Comparison of ENCODE assay signal across 17 mouse cellular contexts in genomic region chr5:136782600-136782999, GRCm38 (mm10).
DNase-seq lines count a peak whose midpoint lies in the region; ATAC-seq and TF ChIP-seq lines count a peak whose summit lies in the region.
"Had no signal": no experiment of that assay in that cellular context is flagged by ENCODE, and none has a peak within 500 bp of the region (broad histone marks: within the 10 kb centered on the region; RNA-seq: fewer than 3 reads in every experiment).

No protein-coding gene starts in this region.

- H3K9me3 ChIP-seq in heart, embryonic 13.5 days, result 0 out of 2 replicates have a peak, but pooled peaks cover 3% of the 10 kb centered on the region
- H3K9me3 ChIP-seq in kidney, embryonic 16.5 days (ENCODE audit: low read length), result no peaks in the 10 kb centered on the region
- no peaks in the 10 kb centered on the region for H3K9me3 ChIP-seq in hindbrain, postnatal 0 days (ENCODE audit: low read length)
- H3K9me3 ChIP-seq in liver, embryonic 11.5 days (ENCODE audit: control insufficient read depth, low read length), result no peaks in the 10 kb centered on the region
- H3K9me3 ChIP-seq: embryonic facial prominence, embryonic 15.5 days; forebrain, embryonic 15.5 days; liver, embryonic 13.5 days had no signal

- no peak for DNase-seq in heart, adult 18-20 months
- DNase-seq in kidney, postnatal 36 days, result no peak
- DNase-seq in R1 (ENCODE audit: low read depth, low spot score), result peak; percentile 69
- peak; percentile 23 for DNase-seq in hindbrain, postnatal 0 days (ENCODE audit: low spot score)
- DNase-seq in left cerebral cortex, adult 2 months (ENCODE audit: extremely low spot score in 1 of 2, low spot score in 2 of 2), result no peak
- DNase-seq in liver, embryonic 11.5 days (ENCODE audit: low spot score), result no peak
- DNase-seq: cerebellum, adult 11 months; gastrocnemius, postnatal 10 days; liver, embryonic 13.5 days; right cerebral cortex, postnatal 25 days had no signal

- H3K27ac ChIP-seq in heart, embryonic 13.5 days (replicated peaks), result no peak overlapping the region
- H3K27ac ChIP-seq in kidney, embryonic 16.5 days (ENCODE audit: low read length), result no peak overlapping the region
- no peak overlapping the region for H3K27ac ChIP-seq in hindbrain, postnatal 0 days
- no peak overlapping the region for H3K27ac ChIP-seq in left cerebral cortex, adult 2 months
- no peak overlapping the region for H3K27ac ChIP-seq in liver, embryonic 11.5 days (ENCODE audit: low read depth, low read length)
- H3K27ac ChIP-seq: embryonic facial prominence, embryonic 15.5 days; forebrain, embryonic 15.5 days; kidney, postnatal 0 days; liver, embryonic 13.5 days; macrophage had no signal

- H3K36me3 ChIP-seq in heart, embryonic 13.5 days, result no peaks in the 10 kb centered on the region
- no peaks in the 10 kb centered on the region for H3K36me3 ChIP-seq in kidney, embryonic 16.5 days (ENCODE audit: insufficient read depth, low read length)
- H3K36me3 ChIP-seq in hindbrain, postnatal 0 days (ENCODE audit: insufficient read depth, low read length), result no peaks in the 10 kb centered on the region
- H3K36me3 ChIP-seq in liver, embryonic 11.5 days (ENCODE audit: control insufficient read depth, insufficient read depth, low read length), result no peaks in the 10 kb centered on the region
- H3K36me3 ChIP-seq: embryonic facial prominence, embryonic 15.5 days; forebrain, embryonic 15.5 days; liver, embryonic 13.5 days had no signal

- H3K27me3 ChIP-seq in heart, embryonic 13.5 days (replicated peaks), result no peaks in the 10 kb centered on the region
- H3K27me3 ChIP-seq in kidney, embryonic 16.5 days (ENCODE audit: insufficient read depth, low read length), result no peaks in the 10 kb centered on the region
- H3K27me3 ChIP-seq in hindbrain, postnatal 0 days (ENCODE audit: insufficient read depth, low read length), result no peaks in the 10 kb centered on the region
- H3K27me3 ChIP-seq in liver, embryonic 11.5 days (replicated peaks; ENCODE audit: control insufficient read depth, insufficient read depth, low read length), result no peaks in the 10 kb centered on the region
- H3K27me3 ChIP-seq: embryonic facial prominence, embryonic 15.5 days; forebrain, embryonic 15.5 days; liver, embryonic 13.5 days had no signal

- 38% methylated on average over 13 of the region's 13 CpGs for WGBS in heart, embryonic 13.5 days
- WGBS in kidney, embryonic 16.5 days, result 62% methylated on average over 13 of the region's 13 CpGs
- WGBS in hindbrain, postnatal 0 days, result 60% methylated on average over 13 of the region's 13 CpGs
- WGBS in liver, embryonic 11.5 days, result 56% methylated on average over 13 of the region's 13 CpGs

- 0 out of 2 replicates have a peak, but pooled peaks cover 7% of the 10 kb centered on the region for H3K4me1 ChIP-seq in heart, embryonic 13.5 days
- H3K4me1 ChIP-seq in kidney, embryonic 16.5 days (ENCODE audit: insufficient read depth, low read length), result 0 out of 2 replicates have a peak, but pooled peaks cover 3% of the 10 kb centered on the region
- H3K4me1 ChIP-seq in hindbrain, postnatal 0 days (ENCODE audit: insufficient read depth, low read length), result no peaks in the 10 kb centered on the region
- no peaks in the 10 kb centered on the region; the same call in 1 of the 2 replicates for H3K4me1 ChIP-seq in liver, embryonic 11.5 days (replicated peaks; ENCODE audit: control insufficient read depth, insufficient read depth, low read length)
- H3K4me1 ChIP-seq: forebrain, embryonic 15.5 days; liver, embryonic 13.5 days had no signal

- H3K9ac ChIP-seq in heart, embryonic 13.5 days, result no peak overlapping the region
- H3K9ac ChIP-seq in kidney, embryonic 16.5 days (replicated peaks; ENCODE audit: low read length), result no peak overlapping the region
- H3K9ac ChIP-seq in hindbrain, postnatal 0 days (replicated peaks; ENCODE audit: low read length), result no peak overlapping the region
- no peak overlapping the region for H3K9ac ChIP-seq in liver, embryonic 11.5 days (ENCODE audit: low read depth, low read length)
- H3K9ac ChIP-seq: embryonic facial prominence, embryonic 15.5 days; forebrain, embryonic 15.5 days; liver, embryonic 13.5 days had no signal

- no peak for ATAC-seq in heart, embryonic 13.5 days (ENCODE audit: extremely low read depth, insufficient number of reproducible peaks, low FRiP score, low TSS enrichment)
- ATAC-seq in kidney, embryonic 16.5 days (ENCODE audit: low FRiP score, low TSS enrichment), result peak; percentile 31; the same call in 1 of the 2 replicates
- peak; percentile 38; the same call in 1 of the 2 replicates for ATAC-seq in hindbrain, postnatal 0 days
- no peak for ATAC-seq in liver, embryonic 11.5 days (replicated peaks; ENCODE audit: low FRiP score)
- ATAC-seq: forebrain, embryonic 15.5 days had no signal

- H3K4me3 ChIP-seq in heart, embryonic 13.5 days, result 0 out of 2 replicates have a peak overlapping the region, but pooled peaks have one; percentile 9
- no peak overlapping the region for H3K4me3 ChIP-seq in kidney, embryonic 16.5 days (ENCODE audit: low read length)
- no peak overlapping the region for H3K4me3 ChIP-seq in hindbrain, postnatal 0 days (ENCODE audit: low read length)
- no peak overlapping the region for H3K4me3 ChIP-seq in left cerebral cortex, adult 2 months
- no peak overlapping the region for H3K4me3 ChIP-seq in liver, embryonic 11.5 days (ENCODE audit: low read depth, low read length)
- H3K4me3 ChIP-seq: embryonic facial prominence, embryonic 15.5 days; forebrain, embryonic 15.5 days; liver, embryonic 13.5 days; myocyte had no signal

- H3K4me2 ChIP-seq in heart, embryonic 13.5 days, result peak overlapping the region; percentile 44; the same call in 1 of the 2 replicates
- H3K4me2 ChIP-seq in kidney, embryonic 16.5 days (replicated peaks; ENCODE audit: low read depth, low read length), result peak overlapping the region; percentile 44; the same call in 1 of the 2 replicates
- H3K4me2 ChIP-seq in hindbrain, postnatal 0 days (ENCODE audit: low read depth, low read length), result no peak overlapping the region
- no peak overlapping the region for H3K4me2 ChIP-seq in liver, embryonic 11.5 days
- H3K4me2 ChIP-seq: embryonic facial prominence, embryonic 15.5 days; forebrain, embryonic 15.5 days; liver, embryonic 13.5 days had no signal

- TF ChIP-seq CTCF in hindbrain, postnatal 0 days (IDR thresholded peaks at IDR 0.05; ENCODE audit: low read depth), result no peak
- TF ChIP-seq CTCF in left cerebral cortex, adult 2 months (IDR thresholded peaks at IDR 0.05), result no peak

- intact Hi-C loops in left cerebral cortex, adult 2 months (cut with DNase I), result no loop called here

Comparison
In these comparisons a context has a peak if more than half of its experiments do, and no peak if none do; other contexts are left out.
1. ATAC-seq: peak in kidney, embryonic 16.5 days (single experiment) and hindbrain, postnatal 0 days (single experiment); none in heart, embryonic 13.5 days (single experiment) and liver, embryonic 11.5 days (single experiment).
2. H3K4me2 ChIP-seq: peak in heart, embryonic 13.5 days (single experiment) and kidney, embryonic 16.5 days (single experiment); none in hindbrain, postnatal 0 days (single experiment) and liver, embryonic 11.5 days (single experiment).
3. DNase-seq: peak in R1 (single experiment) and hindbrain, postnatal 0 days (single experiment); none in heart, adult 18-20 months (0 of 2), kidney, postnatal 36 days (0 of 2), left cerebral cortex, adult 2 months (0 of 2) and liver, embryonic 11.5 days (single experiment).